Mouse (Mus musculus): ENCODE measurements around the gene Zfand4.
A peak's percentile ranks its signal among the peaks of the same experiment; 100 is the strongest.
"Not testable (repeated sequence)": the region's sequence is repeated elsewhere in the genome, so short reads cannot be mapped to it uniquely, and the experiment has no call there.

The Zfand4 gene

DNA sequence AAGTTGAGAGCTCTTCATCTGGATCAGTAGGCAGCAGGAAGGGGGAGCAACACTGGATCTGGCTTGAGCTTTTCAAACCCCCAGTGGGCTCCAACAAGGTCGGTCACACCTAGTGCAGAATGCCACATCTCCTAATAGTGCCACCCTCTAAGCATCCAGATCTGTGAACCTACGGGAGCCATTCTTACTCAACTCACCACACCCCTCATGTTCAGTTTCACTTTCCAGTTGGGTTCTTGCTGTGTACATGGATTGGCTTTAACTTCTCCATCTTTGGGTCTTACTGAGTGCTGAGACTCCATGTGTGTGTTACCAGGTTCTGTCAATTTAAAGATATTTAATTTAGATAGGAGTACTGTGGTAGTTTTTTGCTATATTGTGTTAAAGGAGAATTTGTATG lies 47.4 kb downstream of the Zfand4 start:
- peak; percentile 11 for DNase-seq (ENCODE audit: low read depth, low spot score)

DNA sequence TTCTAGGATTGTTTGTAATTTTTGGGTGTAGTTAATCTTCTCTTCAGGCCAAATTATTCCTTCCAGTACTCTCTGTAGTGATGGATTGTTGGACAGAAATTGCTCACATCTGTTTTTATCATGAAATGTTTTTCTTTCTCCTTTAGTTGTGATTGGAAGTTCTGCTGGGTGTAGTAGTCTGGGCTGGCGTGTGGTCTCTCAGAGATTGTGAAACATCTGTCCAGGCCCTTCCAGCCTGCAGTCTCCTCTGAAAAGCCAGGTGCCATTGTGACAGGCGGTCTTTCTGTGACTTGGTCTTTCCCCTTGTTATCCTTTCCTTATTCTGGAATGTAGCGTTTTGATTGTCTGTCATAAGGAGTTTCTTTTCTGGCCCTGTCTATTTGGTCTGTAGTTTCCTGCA lies 55.2 kb downstream of the Zfand4 start:
- DNase-seq (ENCODE audit: low read depth, low spot score), result no peak

DNA sequence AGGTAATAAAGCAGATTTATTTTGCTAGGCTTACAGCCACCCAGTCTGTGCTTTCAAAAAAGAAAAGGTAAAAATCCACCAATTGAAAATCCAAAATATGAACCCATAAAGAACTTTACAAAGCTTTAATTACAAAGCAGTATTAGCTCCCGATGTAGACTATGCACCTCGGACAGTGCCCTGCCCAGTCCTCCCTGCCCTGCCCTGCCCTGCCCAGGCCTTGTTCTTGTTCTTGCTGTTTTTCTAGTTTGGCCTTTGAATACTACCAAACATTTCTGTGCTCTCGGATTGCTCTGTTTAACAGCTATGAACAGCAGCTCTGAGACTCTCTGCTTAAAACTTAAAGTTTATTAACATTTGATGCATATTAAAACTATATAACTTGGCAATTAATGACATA lies 62.6 kb downstream of the Zfand4 start:
- DNase-seq (ENCODE audit: low read depth, low spot score), result no peak

DNA sequence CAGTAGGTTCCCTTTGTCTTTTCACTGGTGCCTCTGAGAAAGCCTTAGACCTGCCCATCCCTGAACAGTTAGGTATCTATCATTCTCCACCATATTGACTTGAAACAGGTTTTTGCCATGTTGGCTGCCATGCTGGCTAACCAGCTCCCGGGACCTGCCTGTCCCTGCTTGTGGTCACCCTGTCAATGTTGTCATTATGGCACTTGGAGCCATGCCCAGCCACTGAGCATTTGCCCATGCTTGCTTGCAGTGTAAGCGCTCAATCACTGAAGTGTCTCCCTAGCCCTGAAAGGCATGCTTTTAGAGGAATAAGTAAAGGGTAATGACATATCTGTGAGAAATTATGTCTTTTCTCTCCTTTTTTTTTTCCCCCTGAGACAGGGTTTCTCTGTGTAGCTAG lies 67.4 kb downstream of the Zfand4 start:
- DNase-seq (ENCODE audit: low read depth, low spot score), result no peak

DNA sequence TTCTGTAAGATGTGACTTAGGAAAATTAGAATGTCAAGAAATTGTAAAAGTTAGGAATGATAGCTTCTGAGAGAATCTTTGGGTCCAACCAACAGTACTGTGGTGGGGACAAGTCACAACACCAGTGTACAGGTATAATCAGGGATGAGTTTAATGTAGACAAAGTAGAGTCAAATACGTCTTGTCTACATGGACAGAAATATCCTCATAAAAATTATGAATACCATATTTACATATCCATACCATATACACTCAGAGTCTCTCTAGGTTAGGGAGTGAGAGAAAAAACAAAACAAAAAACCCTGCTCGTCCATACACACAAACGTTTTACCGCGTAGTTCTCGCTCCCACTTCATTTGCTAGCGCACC lies 73.4 kb downstream of the Zfand4 start:
- no peak for DNase-seq (ENCODE audit: low read depth, low spot score)

DNA sequence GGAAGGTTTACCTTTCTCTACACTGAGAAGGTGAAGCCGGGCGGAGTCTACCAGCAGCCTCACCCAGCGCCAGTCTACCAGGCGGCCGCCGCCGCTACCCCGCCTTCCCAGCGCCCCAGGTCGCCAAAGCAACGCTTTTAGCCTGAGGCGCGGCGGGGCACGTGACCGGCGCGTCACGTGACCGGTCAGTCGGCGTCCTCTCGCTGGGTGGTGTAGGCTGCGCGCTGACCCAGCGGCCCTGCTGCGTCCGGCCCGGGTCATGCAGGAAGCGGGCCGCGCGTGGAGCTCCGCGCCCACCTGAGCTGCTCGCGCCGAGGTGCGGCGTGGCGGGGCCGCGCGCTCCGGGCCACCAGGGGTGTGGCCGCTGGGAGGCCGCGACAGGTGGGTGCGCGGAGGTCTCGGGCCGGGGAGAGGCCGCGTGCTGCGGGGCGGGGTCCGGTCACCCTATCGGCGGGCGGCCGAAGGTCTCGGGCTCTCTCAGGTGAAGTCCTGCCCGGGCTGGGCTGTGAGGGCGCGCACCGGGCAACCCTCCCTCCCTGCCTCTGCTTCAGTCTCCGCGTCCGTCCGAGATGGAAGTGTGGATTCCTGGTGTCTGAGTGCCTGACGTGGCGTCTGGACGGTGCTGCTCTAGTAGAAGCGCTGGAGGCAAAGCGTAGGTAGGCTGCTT lies 73.9 kb downstream of the Zfand4 start, which contains the start of gene March8:
Gene March8, plus strand, starts transcription at position 190 of the 667 bp plus-strand sequence.
- peak; percentile 91 for DNase-seq (ENCODE audit: low read depth, low spot score)

DNA sequence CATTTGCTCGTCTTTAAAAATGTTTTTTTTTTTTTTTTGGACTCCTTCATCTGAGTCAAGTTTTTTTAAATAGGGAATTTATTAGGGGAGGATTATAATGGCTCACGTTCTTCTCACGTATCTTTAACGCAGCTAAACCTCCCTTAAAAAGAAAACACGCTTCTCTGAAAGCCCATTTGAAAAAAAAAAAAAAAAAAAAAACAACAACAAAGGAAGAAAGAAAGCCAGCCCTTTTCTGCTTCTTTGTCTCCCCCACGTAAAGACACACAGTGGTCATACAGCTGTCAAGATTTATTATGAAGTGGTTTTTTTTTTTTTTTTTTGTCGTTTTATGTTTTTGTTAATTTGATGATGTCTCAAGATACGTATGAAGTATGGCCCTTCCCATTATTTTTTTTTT lies 74.5 kb downstream of the Zfand4 start:
- DNase-seq (ENCODE audit: low read depth, low spot score), result no peak

DNA sequence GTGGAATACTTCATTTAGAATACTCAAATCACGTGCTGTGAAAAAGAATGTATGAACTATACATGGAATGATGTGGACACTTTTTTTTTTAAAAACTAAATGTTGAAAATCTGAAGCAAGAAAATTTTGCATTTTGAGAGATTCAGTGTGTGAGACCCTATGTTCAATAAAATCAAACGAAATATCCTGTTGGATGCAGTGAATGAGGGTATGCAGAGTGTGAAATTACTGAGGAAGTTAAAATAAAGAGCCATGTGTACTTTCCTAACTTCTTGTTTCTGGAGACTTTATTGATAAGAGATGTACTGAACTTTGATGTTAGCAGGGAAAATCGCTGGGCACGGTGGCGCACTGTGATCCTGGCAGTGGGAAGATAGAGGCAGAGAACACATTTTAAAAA lies 75.1 kb downstream of the Zfand4 start:
- no peak for DNase-seq (ENCODE audit: low read depth, low spot score)

DNA sequence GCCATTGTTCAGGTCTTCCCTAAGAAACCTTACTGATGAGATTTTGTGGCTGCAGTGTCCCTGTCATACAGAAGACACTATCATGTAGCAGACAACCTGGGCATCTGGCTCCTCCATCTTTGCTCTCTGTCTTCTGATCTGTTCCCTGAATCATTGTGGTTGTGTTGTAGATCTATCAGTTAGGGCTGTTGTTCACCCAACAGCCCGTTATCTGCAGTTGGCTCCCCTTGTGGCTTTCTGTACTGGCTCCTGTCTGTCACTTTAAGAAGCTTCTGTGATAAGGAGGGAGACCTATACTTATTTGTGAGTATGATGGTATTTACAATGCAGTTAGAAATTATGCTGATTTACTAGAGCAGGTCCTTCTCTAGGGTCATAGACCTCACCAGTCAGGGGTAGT lies 76.5 kb downstream of the Zfand4 start:
- DNase-seq (ENCODE audit: low read depth, low spot score), result no peak

DNA sequence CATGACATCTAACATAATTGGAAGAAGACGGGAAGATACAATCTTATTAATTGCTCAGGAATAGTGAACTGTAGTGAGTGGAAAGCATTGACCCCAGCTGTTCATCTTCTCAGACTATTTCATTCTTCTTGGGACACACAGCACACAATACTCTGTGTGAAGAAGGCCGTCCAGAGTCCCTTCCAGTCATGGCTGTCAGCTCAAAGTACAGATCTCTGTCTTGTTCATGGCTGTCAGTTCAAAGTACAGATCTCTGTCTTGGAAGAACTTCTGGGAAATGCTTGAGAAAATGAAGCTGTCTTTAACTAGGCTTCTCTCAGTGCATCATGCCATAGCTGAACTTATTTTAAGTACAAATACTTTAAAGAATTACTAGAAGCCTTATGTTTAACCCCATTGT lies 83.9 kb downstream of the Zfand4 start:
- DNase-seq (ENCODE audit: low read depth, low spot score), result no peak

DNA sequence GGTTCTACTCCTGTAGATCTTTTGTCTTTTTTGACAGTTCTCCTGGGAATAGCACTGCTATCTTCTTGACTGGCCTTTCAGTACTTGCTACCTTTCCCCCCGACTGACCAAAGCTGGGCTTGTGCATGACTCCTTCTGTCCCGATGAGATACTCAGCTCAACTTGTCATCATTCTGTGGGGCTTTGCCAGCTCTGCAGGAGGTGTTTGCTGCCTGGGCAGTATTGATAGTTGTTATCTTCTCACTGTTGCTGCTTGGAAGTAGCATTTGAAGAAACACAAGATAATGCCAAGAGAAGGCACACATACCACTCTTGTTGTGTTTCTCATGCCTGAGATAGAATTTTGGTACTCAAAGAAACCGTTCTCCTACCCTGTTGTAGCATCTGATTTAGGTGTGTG lies 86.0 kb downstream of the Zfand4 start:
- no peak for DNase-seq (ENCODE audit: low read depth, low spot score)

DNA sequence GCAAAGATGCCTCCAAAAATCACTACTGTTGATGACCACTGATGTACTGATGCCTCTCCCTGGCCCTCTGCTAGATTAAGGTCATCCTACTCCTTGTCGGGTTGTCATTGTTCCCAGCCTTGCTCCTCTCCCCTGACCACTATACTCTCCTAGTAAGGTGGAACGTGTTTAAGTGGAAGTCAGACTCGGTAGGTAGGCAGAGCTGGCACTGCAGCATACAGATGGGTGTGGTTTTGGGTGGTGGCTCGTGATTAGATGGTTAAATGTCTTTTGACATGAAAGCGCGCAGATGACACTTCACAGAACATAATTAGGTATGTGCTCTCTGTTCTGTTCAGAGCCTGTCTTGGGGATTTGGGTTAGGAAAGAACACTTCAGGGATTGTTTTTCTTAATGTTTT lies 86.6 kb downstream of the Zfand4 start:
- DNase-seq (ENCODE audit: low read depth, low spot score), result no peak

DNA sequence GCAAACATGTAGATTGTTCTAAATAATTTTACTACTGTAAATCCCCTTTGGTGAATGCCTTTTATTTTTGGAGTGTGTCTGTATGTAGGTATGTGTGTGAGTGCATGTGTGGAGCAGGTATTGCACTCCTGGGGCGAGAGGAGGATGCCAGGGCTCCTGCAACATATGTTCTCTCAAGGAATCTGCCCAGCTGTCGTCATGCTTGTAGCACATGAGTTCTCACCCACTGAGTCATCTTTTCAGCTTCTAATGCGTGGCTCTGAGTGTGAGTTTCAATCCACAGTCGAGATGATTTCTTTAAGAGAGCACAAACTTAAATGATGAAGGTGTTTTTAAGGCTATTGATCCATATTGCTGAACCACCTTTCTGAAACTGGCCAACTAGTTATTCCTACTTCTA lies 87.5 kb downstream of the Zfand4 start:
- DNase-seq (ENCODE audit: low read depth, low spot score), result peak; percentile 31

DNA sequence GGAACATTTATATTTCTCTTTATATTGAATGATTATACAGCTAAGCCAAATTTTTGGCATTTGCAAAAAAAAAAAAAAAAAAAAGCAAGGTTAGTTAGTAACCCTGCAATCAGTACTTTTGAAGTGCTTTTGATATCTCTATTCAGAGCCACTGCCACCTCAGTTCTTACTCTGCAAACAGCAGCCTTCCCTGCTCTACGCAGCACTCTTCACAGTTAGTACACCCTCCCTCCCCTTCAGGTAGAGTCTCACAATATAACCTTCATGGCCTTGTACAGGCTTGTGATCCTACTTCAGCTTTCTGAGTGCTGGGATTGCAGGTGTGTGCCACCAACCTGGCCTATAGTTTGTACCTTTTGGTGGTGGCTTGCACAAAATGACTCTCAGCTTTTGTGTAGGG lies 89.4 kb downstream of the Zfand4 start:
- no peak for DNase-seq (ENCODE audit: low read depth, low spot score)

DNA sequence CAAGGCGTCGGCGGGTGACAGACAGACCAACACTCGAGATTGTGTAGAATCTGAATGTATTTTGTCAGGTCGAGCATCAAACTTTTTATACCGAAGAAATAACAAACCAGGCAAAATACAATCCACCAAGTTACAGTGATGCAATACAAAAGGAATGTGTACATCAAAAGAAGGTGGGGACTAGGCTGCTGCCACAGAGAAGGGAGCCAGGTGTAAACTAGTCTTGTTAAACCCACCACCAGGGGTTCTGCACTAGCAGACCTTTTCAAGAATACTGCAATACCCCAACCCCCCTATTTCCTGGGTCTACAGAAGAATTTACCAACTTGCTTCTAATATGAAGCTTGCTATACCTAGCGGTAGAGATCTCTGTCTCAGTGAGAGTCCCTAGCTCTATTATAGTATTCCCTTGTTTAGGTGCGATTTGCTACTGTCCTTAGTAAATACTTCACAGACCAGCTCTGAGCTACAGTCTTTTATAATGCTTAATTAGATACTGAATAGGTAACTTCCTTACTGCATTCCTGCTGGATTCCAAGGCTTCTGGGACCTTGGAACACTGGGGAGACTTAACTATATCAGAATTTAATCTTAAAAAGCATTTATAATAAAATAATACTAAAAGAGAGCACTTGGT lies 92.4 kb downstream of the Zfand4 start:
- DNase-seq (ENCODE audit: low read depth, low spot score), result not testable (repeated sequence)

DNA sequence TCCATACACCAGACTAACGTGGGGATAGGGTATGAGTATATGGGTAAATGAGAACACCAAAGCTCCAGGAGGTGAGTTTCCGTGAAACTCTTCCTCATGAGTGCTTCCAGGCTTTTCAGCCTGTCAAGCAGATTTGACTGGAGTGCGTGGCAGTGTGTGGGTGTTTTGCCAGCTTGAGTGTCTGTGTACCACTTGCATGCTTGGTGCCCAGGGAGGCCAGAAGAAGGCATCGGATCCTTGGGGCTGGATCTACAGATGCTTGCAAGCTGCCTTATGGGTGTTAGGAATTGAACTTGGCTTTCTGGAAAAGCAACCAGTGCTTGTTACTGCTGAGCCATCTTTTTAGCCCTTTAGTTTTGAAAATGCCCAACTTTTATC lies 92.9 kb downstream of the Zfand4 start:
- no peak for DNase-seq (ENCODE audit: low read depth, low spot score)

DNA sequence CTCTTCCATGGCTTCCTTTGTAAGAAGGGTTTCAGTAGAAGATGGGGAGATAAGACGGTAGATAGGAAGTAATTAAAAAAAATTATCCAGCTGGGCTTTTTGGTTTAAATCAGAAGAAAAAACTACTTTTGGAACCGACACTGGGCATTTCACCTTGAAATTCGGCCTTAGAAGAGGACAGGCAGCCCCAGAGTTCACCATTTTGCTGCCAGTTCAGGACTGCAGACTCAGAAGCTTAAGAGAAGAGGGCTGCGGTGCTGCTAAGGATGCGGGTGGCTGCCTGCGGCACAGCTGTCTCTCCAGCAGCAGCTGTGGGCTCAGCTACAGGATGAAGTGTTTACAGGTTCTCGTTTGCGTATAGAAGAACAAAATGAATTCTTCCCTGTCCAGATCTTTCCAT lies 94.0 kb downstream of the Zfand4 start:
- no peak for DNase-seq (ENCODE audit: low read depth, low spot score)

DNA sequence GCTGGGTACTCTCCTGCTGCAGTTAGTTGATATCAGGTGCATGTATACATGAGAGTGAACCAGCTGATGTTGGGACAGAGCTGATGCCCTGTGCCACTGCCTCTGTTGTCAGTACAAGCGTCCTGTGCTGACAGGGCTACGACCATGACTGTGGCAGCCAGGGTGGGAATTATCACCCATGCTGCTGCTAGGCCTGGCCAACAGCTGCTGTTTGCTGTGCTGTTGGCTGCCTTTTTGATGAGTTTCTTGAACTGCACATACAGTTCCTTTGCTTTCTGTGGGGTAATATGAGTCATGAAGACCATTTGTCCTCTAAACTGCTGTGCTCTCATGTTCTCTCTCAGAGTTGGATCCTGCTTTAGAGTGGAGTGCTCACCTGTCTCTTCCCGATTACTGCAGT lies 95.2 kb downstream of the Zfand4 start:
- no peak for DNase-seq (ENCODE audit: low read depth, low spot score)

DNA sequence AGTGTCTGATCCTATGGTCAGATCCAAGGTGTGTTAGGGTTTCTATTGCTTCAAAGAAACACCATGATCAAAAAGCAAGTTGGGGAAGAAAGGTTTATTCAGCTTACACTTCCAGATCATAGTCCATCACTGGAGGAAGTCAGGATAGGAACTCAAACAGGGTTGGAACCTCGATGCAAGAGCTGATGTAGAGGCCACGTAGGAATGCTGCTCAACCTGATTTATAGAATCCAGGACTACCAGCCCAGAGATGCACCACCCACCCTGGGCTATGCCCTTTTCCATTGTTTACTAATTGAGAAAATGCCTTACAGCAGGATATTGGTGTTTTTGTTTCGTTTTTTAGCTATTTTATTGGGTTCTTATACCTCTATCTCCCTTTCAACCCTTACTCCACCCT lies 97.4 kb downstream of the Zfand4 start:
- no peak for DNase-seq (ENCODE audit: low read depth, low spot score)

DNA sequence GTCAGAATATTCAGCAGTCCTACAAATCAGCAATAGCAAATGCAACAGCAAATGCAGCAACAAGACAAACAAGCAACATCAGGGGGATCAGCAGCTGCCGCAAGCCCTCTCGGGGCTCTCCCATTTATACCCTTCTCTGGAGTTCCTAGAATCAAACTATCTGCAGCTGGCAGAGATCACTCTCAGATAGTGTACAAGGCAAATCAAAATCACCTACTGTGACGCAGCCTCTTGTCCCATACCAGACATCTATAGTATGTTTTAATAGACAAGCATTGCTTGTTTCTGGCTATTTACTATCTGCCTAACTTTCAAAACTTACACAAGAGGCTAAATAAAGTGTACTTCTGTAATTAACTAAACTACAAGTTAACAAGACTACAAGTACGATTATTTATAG lies 98.0 kb downstream of the Zfand4 start:
- DNase-seq (ENCODE audit: low read depth, low spot score), result no peak

DNA sequence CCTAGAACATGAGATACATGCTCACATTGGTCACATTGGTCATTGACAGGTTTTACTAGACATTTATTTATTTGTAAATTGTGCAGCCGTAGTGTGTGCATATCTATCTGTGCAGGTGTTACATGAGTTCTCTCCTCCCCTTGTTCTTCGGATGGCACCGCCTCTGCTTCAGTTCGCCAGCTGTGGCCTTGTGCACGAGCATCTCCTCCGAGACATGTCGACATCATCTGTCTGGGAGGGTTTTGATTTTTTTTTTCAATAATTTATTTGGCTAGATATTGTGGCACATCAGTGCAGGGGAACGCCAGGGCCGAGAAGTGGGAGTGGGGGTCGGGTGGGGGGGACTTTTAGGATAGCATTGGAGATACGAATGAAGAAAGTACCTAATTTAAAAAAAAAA lies 103.9 kb downstream of the Zfand4 start:
- no peak for DNase-seq (ENCODE audit: low read depth, low spot score)

DNA sequence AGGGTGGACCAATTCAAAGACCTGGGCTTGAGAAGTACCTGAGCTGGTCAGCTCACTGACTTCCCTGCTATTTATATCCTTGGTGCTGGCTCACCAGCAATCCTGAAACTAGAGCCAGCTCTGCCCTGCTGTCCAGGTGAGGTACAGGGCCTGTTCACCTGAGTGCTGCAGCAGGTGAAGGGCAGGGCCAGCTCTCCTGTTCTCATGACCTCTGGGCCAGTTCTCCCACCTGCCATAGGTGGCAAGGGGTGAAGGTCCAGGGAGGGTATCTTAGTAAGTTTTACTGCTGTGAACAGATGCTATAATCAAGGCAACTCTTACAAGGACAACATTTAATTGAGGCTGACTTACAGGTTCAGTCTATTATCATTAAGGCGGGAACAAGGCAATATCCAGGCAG lies 105.8 kb downstream of the Zfand4 start:
- no peak for DNase-seq (ENCODE audit: low read depth, low spot score)

DNA sequence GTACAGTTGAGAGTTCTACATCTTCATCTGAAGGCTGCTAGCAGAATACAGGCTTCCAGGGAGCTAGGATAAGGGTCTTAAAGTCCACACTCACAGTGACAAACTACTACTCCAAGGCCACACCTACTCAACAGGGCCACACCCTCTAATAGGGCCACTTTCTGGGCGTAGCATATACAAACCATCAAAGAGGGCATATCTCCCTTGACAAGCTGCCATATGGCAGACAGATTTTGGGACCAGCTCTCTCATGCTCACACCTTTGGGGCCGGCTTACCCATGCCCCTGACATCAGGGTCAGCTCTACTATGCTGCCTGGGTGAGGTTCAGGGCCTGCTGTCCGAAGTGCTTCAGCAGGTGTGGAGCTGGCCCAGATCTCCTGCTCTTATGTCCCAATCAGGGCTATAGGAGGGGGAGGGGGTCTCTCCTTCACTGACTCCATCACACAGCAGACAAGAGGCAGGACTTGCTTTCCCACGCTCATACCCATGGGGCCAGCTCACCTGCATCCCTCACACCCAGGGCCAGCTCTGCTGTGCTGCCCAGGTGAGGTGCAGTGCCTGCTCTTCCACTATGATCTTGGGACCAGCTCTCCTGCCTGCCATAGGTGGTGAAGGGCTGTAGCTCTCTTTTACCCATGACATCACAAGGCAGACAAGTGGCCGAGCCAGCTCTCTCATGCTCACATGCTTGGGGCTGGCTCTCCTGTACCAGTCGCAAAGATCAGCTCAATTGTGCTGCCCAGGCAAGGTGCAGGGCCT lies 106.4 kb downstream of the Zfand4 start:
- no peak for DNase-seq (ENCODE audit: low read depth, low spot score)
